Mouse (Mus musculus) ES-E14 (cell line): ENCODE data around the gene Cux2. TPM values are rescaled to one million over a fixed set of nuclear protein-coding genes. Genes with fewer than 3 reads are reported as not detected.
A peak's percentile ranks its signal among the peaks of the same experiment; 100 is the strongest.

Experiments used
- DNase-seq: peaks from one replicate; pipeline ENCODE4 v3.0.0-alpha.2; 2013; ENCODE audit warnings: low read depth, low spot score
- H3K27ac ChIP-seq: 2 replicates; pipeline ENCODE4 v1.5.1; 2012; ENCODE audit warnings: low read depth, mild to moderate bottlenecking, low read length, moderate library complexity, mixed read lengths; ENCODE audit not compliant: poor library complexity, insufficient read depth, severe bottlenecking
- H3K36me3 ChIP-seq: 2 replicates; pipeline ENCODE4 v1.6.1; 2012; ENCODE audit warnings: mild to moderate bottlenecking, low read length, moderate library complexity, mixed read lengths; ENCODE audit not compliant: control insufficient read depth, poor library complexity, insufficient read depth, severe bottlenecking
- H3K4me1 ChIP-seq, 2 experiments: fragments of 150-350 bp in 1 of 2; sonication (generic) in 1 of 2; 2 replicates each; pipeline ENCODE4 v1.6.1; 2012; ENCODE audit warnings: low read length in 2 of 2, mild to moderate bottlenecking in 1 of 2, mixed read lengths in 1 of 2; ENCODE audit not compliant: control insufficient read depth in 2 of 2, insufficient read depth in 2 of 2, poor library complexity in 1 of 2
- H3K4me3 ChIP-seq, 2 experiments: fragments of 150-350 bp in 1 of 2; sonication (generic) in 1 of 2; 2 replicates each; pipeline ENCODE4 v1.5.1; 2012; ENCODE audit warnings: low read length in 2 of 2, low read depth in 1 of 2, mild to moderate bottlenecking in 1 of 2, mixed read lengths in 1 of 2; ENCODE audit not compliant: insufficient read depth in 1 of 2, poor library complexity in 1 of 2, severe bottlenecking in 1 of 2
- H3K9ac ChIP-seq: 2 replicates; pipeline ENCODE4 v1.6.1; 2012; ENCODE audit warnings: low read depth, mild to moderate bottlenecking, low read length, mixed read lengths; ENCODE audit not compliant: poor library complexity, insufficient read depth, severe bottlenecking
- H3K9me3 ChIP-seq: fragments of 150-350 bp; sonication (generic); 2 replicates; pipeline ENCODE4 v1.6.1; 2012; ENCODE audit warnings: low read depth, mild to moderate bottlenecking, low read length; ENCODE audit not compliant: control insufficient read depth, insufficient read depth
- CHD2 ChIP-seq: IDR thresholded peaks from 2 replicates; pipeline ENCODE4 v1.6.1; 2014; ENCODE audit warnings: mild to moderate bottlenecking, low read depth, low read length, inconsistent platforms
- HCFC1 ChIP-seq: IDR thresholded peaks from 2 replicates; pipeline ENCODE4 v1.6.1; 2012; ENCODE audit warnings: low read length, inconsistent platforms, borderline replicate concordance; ENCODE audit not compliant: insufficient read depth
- MAFK ChIP-seq: IDR thresholded peaks from 2 replicates; pipeline ENCODE4 v1.6.1; 2014; ENCODE audit warnings: mild to moderate bottlenecking, low read depth, low read length, inconsistent platforms; ENCODE audit not compliant: insufficient read depth
- ZC3H11A ChIP-seq: IDR thresholded peaks from 2 replicates; pipeline ENCODE4 v1.6.1; 2012; ENCODE audit warnings: low read depth, mild to moderate bottlenecking, inconsistent platforms, low read length, borderline replicate concordance
- ZNF384 ChIP-seq: IDR thresholded peaks from 2 replicates; pipeline ENCODE4 v1.6.1; 2012; ENCODE audit warnings: low read depth, low read length, inconsistent platforms
- in situ Hi-C, 2 experiments: fragments of 600-800 bp; cut with MboI; formaldehyde crosslinking; loops; one replicate each; pipeline ENCODE4 v1.15.1; 2025; ENCODE audit warnings: low sequenced_read_pairs in 2 of 2, inconsistent platforms in 1 of 2; ENCODE audit not compliant: unreplicated experiment in 2 of 2
- total RNA-seq: library from RNA; depleted of rRNA; stranded (reverse); fragments of 300-350 nt; gene quantifications from 2 replicates; pipeline ENCODE4 v1.2.3, GENCODE M21; 2012

Cux2 gene
- total RNA-seq, 1 experiment = 1.8 TPM

DNA sequence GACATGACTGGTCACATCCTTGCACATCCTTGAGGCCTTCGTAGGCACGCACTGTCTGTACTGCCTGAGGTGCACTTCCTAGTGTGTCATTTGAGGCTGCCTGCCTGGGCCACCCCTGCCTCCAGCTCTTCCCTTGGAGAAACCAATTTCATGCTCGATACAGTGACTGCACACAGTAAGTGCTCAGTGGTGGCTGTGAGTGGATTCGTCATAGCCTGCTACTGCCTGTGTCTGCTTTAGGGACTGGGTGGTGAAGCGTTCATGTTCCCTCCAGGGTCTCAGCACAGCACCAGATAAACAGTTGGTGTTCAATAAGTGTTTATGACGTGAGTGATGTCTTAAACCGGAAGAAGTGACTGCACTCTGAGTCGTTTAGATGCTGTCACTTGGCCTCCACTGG, 166.5 kb downstream of the Cux2 start:
- H3K36me3 ChIP-seq = no peaks in the 10 kb centered on the region
- TF ChIP-seq ZC3H11A (no peak), HCFC1 (no peak), ZNF384 (no peak), MAFK (no peak), CHD2 (no peak)
- H3K27ac ChIP-seq = no peak overlapping the region
- H3K4me3 ChIP-seq = no peak overlapping the region
- DNase-seq = no peak
- H3K9ac ChIP-seq = no peak overlapping the region
- H3K9me3 ChIP-seq = no peaks in the 10 kb centered on the region
- in situ Hi-C loops = no loop called here
- peaks cover 0 to 10% of the 10 kb centered on the region in 2 experiments; a peak in 2 of 4 replicates for H3K4me1 ChIP-seq

GRCm38 (mm10) chr5:121879211-121879610, 170.7 kb downstream of the Cux2 start:
- H3K9me3 ChIP-seq = no peaks in the 10 kb centered on the region
- H3K4me1 ChIP-seq = peaks cover 0 to 10% of the 10 kb centered on the region in 2 experiments; a peak in 2 of 4 replicates

DNA sequence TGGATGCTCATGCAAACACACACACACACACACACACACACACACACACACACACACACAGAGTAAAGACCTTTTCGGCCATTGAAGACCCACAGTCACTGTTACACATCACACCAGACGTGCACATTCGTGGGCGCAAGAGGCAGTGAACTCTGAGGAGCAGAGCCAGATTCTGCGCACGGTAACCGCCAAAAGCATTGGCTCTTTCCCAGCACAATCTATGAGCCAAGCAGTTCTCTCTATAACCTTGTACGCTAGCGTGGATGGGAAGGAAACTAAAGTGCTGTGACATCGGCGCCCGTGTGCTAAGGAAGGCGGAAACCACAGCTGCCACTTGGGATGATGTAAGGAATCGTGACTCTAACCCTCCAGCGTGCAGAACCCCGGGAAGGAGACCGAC, 171.2 kb downstream of the Cux2 start:
- no peak overlapping the region for H3K9ac ChIP-seq
- no peaks in the 10 kb centered on the region for H3K9me3 ChIP-seq
- H3K4me3 ChIP-seq = no peak overlapping the region
- in situ Hi-C loops = no loop called here
- H3K27ac ChIP-seq = no peak overlapping the region
- DNase-seq = no peak
- no peaks in the 10 kb centered on the region for H3K36me3 ChIP-seq
- H3K4me1 ChIP-seq = peaks cover 0 to 9% of the 10 kb centered on the region in 2 experiments; a peak in 2 of 4 replicates
- TF ChIP-seq MAFK (no peak), ZNF384 (no peak), HCFC1 (no peak), ZC3H11A (no peak), CHD2 (no peak)

More at GRCm38 (mm10) chr5:121879211-121879610, 170.7 kb downstream of the Cux2 start:
- in situ Hi-C loops = no loop called here
- Histone ChIP-seq H3K36me3 (no peaks in the 10 kb centered on the region), H3K4me3 (no peak overlapping the region), H3K9ac (no peak overlapping the region), H3K27ac (no peak overlapping the region)
- DNase-seq = peak; percentile 66
- TF ChIP-seq ZC3H11A = no peak
- TF ChIP-seq ZNF384 = no peak
- no peak for TF ChIP-seq MAFK
- TF ChIP-seq HCFC1 = no peak
- no peak for TF ChIP-seq CHD2

- Histone ChIP-seq H3K9me3 (no peaks in the 10 kb centered on the region), H3K4me3 (no peak overlapping the region), H3K9ac (no peak overlapping the region), H3K36me3 (no peaks in the 10 kb centered on the region), H3K27ac (no peak overlapping the region), H3K4me1 (no peaks in the 10 kb centered on the region; a peak in 1 of 4 replicates)
- TF ChIP-seq ZC3H11A (no peak), MAFK (no peak), HCFC1 (no peak), CHD2 (no peak), ZNF384 (no peak)
- no peak for DNase-seq
- in situ Hi-C loops = no loop called here
These were observed 173.0 kb downstream of the Cux2 start for GRCm38 (mm10) chr5:121876901-121877300.

GRCm38 (mm10) chr5:121875041-121875440, 174.9 kb downstream of the Cux2 start:
- H3K4me3 ChIP-seq = no peak overlapping the region
- H3K9me3 ChIP-seq = no peaks in the 10 kb centered on the region
- H3K36me3 ChIP-seq = no peaks in the 10 kb centered on the region
- H3K27ac ChIP-seq = no peak overlapping the region
- H3K4me1 ChIP-seq = peaks cover 0 to 3% of the 10 kb centered on the region in 2 experiments; a peak in 1 of 4 replicates
- no peak for DNase-seq
- in situ Hi-C loops = no loop called here
- no peak overlapping the region for H3K9ac ChIP-seq
- no peak for TF ChIP-seq MAFK
- TF ChIP-seq ZC3H11A = no peak
- TF ChIP-seq CHD2 = no peak
- TF ChIP-seq ZNF384 = no peak
- no peak for TF ChIP-seq HCFC1
